Mouse (Mus musculus): Measurements from ENCODE around the gene Aox2. TPM values are rescaled to one million over a fixed set of nuclear protein-coding genes. Genes with fewer than 3 reads are reported as not detected.

Gene Aox2
- polyA plus RNA-seq, 1 experiment from 2014 or later, result 0.04 TPM

DNA sequence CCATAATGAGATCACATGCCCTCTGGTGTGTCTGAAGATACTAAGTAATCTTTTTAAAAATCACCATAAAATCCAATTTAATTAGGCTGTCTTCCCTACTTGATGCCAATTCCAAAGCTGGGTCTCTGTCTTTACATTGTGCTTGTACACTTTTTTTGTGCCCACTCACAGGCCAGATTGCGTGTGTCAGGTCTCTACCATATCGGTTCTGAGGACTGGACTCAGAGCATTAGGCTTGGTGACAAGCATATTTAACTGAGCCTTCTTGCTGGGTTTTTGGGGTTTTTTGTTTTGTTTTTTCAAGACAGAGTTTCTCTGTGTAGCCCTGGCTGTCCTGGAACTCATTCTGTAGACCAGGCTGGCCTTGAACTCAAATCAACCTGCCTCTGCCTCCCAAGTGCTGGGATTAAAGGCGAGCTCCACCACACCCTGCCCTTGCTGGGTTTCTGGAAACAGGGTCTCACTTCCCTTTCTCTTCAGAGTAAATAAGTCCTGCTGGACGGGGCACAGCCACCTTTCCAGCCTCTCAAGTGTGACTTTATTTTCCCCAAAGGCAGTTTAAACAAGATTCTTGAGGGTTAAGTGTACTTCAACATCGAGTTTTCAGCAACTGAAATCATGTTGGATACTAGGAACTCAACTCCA lies 131.5 kb downstream of the Aox2 start:
- Histone ChIP-seq H3K4me2 (no peak overlapping the region), H3K27me3 (no peaks in the 10 kb centered on the region), H3K27ac (no peak overlapping the region), H3K9ac (no peak overlapping the region), H3K36me3 (peaks cover 70% of the 10 kb centered on the region), H3K4me3 (no peak overlapping the region), H3K4me1 (no peaks in the 10 kb centered on the region), H3K9me3 (no peaks in the 10 kb centered on the region)
- 67% methylated on average over 5 of the region's 5 CpGs for WGBS
- ATAC-seq (ENCODE audit: borderline replicate concordance, extremely low read depth, low FRiP score, low TSS enrichment), result no peak

DNA sequence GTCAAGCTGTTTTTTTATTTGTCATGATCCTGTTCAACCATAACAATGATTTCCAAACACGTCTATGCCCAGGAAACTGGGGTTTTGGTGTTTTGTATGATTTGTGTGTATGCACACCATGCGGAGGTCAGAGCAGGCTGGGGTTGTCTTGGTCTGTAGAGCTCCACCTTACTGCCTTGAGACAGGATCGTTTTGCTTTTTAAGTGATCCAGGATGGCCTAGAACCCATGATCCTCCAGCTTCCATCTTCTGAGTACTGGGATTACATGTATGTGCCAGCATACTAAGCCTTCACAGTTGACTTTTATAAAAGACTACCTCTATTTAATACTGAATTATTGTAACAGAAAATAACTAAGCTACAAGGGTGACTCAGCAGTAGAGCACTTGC lies 132.1 kb downstream of the Aox2 start:
- no peak for ATAC-seq (ENCODE audit: borderline replicate concordance, extremely low read depth, low FRiP score, low TSS enrichment)
- 63% methylated on average over 3 of the region's 3 CpGs for WGBS
- Histone ChIP-seq H3K4me2 (no peak overlapping the region), H3K4me1 (no peaks in the 10 kb centered on the region), H3K9me3 (no peaks in the 10 kb centered on the region), H3K9ac (no peak overlapping the region), H3K4me3 (no peak overlapping the region), H3K27ac (no peak overlapping the region), H3K27me3 (no peaks in the 10 kb centered on the region), H3K36me3 (peaks cover 74% of the 10 kb centered on the region)

DNA sequence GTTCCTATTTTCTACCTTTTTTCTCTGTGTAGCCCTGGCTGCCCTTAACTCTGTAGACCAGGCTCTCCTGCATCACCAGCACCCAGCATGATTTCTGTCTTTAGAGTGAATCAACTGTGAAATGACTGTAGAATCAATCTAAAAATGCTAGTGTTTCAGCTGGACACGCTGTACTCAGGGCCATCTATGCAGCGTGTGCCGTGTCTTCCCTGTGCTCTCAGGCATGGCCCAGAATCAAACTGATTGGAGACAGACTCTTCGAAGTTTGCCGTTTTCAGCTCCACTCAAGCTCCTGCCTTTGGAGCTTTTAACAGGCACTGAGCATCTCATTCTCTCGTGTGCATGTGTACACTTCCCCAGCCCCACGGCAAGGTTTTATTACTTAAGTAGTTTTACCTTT lies 132.7 kb downstream of the Aox2 start:
- H3K4me2 ChIP-seq, result no peak overlapping the region
- peaks cover 75% of the 10 kb centered on the region for H3K36me3 ChIP-seq
- no peak overlapping the region for H3K9ac ChIP-seq
- 83% methylated on average over 7 of the region's 7 CpGs for WGBS
- H3K4me3 ChIP-seq, result no peak overlapping the region
- H3K4me1 ChIP-seq, result no peaks in the 10 kb centered on the region
- no peak for ATAC-seq (ENCODE audit: borderline replicate concordance, extremely low read depth, low FRiP score, low TSS enrichment)
- H3K9me3 ChIP-seq, result no peaks in the 10 kb centered on the region
- no peaks in the 10 kb centered on the region for H3K27me3 ChIP-seq
- no peak overlapping the region for H3K27ac ChIP-seq

DNA sequence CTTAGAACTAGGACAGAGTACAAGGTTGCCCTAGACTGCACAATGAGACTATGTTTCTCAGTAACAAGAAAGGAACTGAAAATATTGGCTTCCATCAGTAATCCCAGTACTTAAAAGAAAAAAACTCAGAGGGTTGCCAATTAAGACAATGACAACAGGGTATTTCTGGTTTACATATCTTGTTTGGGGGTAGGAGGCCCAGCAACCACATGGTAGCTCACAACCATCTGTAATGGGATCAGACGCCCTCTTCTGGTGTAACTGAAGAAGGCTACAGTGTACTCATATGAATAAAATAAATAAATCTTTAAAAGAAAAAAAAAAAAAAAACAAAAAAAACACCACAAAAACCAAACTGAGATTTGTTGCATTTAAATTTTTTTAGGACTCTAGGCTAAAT lies 137.3 kb downstream of the Aox2 start:
- no peaks in the 10 kb centered on the region for H3K9me3 ChIP-seq
- no peak overlapping the region for H3K4me2 ChIP-seq
- WGBS, result 18% methylated on average over 1 of the region's 1 CpGs
- H3K4me3 ChIP-seq, result no peak overlapping the region
- no peaks in the 10 kb centered on the region for H3K27me3 ChIP-seq
- H3K27ac ChIP-seq, result no peak overlapping the region
- H3K36me3 ChIP-seq, result peaks cover 91% of the 10 kb centered on the region
- ATAC-seq (ENCODE audit: borderline replicate concordance, extremely low read depth, low FRiP score, low TSS enrichment), result no peak
- no peak overlapping the region for H3K9ac ChIP-seq
- H3K4me1 ChIP-seq, result 0 out of 2 replicates have a peak, but pooled peaks cover 3% of the 10 kb centered on the region

DNA sequence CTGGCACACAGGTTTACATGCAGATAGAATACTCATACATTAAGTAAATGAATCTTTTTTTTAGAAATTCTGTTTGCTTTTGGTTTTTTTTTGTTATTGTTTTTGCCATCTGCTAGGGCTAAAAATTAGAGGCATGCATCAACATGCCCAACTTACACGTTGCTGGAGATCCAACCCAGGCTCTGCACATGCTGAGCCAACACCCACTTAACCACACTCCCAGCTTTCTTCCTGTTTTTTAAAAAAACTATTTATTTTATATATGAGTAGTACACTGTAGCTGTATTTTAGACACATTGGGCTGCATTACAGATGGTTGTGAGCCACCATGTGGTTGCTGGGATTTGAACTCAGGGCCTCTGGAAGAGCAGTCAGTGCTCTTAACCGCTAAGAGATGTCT lies 137.9 kb downstream of the Aox2 start:
- Histone ChIP-seq H3K4me1 (peaks cover 5% of the 10 kb centered on the region), H3K27ac (no peak overlapping the region), H3K36me3 (peaks cover 87% of the 10 kb centered on the region), H3K4me3 (no peak overlapping the region), H3K4me2 (no peak overlapping the region), H3K9me3 (no peaks in the 10 kb centered on the region), H3K9ac (no peak overlapping the region), H3K27me3 (no peaks in the 10 kb centered on the region)
- 86% methylated on average over 2 of the region's 2 CpGs for WGBS
- no peak for ATAC-seq (ENCODE audit: borderline replicate concordance, extremely low read depth, low FRiP score, low TSS enrichment)

DNA sequence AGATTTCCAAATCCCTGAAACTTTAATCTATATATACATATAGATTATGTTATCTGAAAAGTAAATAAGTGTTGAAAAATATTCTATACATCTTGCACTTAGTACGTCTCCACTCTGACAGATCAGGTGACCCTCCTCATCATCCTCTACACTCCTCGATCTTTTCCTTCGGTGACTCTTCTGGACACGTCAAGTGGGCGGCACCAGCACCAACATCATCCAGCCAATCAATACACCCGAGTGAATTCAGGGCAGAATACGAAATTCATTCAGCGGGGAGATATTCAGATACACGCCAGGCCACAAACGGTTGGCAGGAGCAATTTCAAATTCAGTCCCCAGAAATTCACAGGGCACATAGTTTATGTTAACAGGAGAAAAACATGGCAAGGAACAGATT lies 141.9 kb downstream of the Aox2 start:
- peaks cover 60% of the 10 kb centered on the region for H3K36me3 ChIP-seq
- no peaks in the 10 kb centered on the region for H3K27me3 ChIP-seq
- no peak overlapping the region for H3K9ac ChIP-seq
- H3K27ac ChIP-seq, result no peak overlapping the region
- H3K4me2 ChIP-seq, result no peak overlapping the region
- 74% methylated on average over 10 of the region's 10 CpGs for WGBS
- no peaks in the 10 kb centered on the region for H3K9me3 ChIP-seq
- no peak overlapping the region for H3K4me3 ChIP-seq
- no peak for ATAC-seq (ENCODE audit: borderline replicate concordance, extremely low read depth, low FRiP score, low TSS enrichment)
- H3K4me1 ChIP-seq, result peaks cover 20% of the 10 kb centered on the region

DNA sequence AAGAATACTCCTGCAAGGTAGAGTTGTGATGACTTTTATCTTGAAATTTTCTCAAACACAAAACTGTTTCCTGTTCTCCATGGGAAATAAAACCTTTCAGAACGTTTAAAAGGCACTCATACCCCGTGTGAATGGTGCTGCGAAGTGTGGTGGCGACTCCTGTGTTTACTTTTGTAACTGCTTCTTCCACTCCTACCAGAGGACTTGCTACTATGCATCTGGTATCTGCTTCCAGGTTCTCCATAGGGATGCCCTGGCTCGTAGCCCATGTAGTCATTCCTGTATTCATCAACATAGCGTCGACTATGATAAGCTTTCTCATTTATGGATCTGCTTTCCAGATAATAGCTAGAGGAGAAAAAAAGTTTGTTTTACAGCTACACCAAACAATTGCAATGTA lies 142.8 kb downstream of the Aox2 start:
- 38% methylated on average over 7 of the region's 7 CpGs for WGBS
- peak overlapping the region; percentile 86; the same call in 1 of the 2 replicates for H3K4me3 ChIP-seq

DNA sequence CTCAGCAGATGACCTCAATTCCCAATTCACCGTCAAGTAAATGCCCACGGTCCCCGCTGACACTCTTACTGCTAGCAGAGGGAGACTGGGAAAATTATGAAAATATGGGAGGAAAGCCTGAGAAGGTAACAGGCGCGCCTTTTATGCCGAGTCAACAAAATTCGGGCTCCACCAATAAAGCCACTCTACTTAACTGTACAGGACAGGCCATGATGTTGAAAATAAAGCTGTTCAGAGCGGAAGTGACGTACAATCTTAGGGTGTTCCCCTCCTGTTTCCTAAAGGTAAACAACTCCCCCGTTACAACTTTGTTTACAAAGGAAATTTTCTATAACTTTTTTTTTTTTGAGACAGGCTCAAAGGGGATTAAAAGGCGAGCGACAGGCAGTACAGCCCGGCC lies 144.8 kb downstream of the Aox2 start:
- WGBS, result 3% methylated on average over 13 of the region's 13 CpGs
- H3K4me1 ChIP-seq, result peaks cover 20% of the 10 kb centered on the region
- H3K9ac ChIP-seq, result peak overlapping the region; percentile 97
- H3K9me3 ChIP-seq, result no peaks in the 10 kb centered on the region
- H3K27me3 ChIP-seq, result no peaks in the 10 kb centered on the region
- H3K27ac ChIP-seq, result peak overlapping the region; percentile 98; the same call in 1 of the 2 replicates
- peak overlapping the region; percentile 79 for H3K4me2 ChIP-seq
- peak overlapping the region; percentile 86 for H3K4me3 ChIP-seq
- H3K36me3 ChIP-seq, result peaks cover 34% of the 10 kb centered on the region
- ATAC-seq (ENCODE audit: borderline replicate concordance, extremely low read depth, low FRiP score, low TSS enrichment), result peak; percentile 62; the same call in 1 of the 2 replicates

More for the DNA sequence above, 142.8 kb downstream of the Aox2 start:
- H3K9me3 ChIP-seq, result no peaks in the 10 kb centered on the region
- H3K4me2 ChIP-seq, result peak overlapping the region; percentile 79
- H3K27ac ChIP-seq, result no peak overlapping the region
- no peak overlapping the region for H3K9ac ChIP-seq
- no peak for ATAC-seq (ENCODE audit: borderline replicate concordance, extremely low read depth, low FRiP score, low TSS enrichment)
- H3K36me3 ChIP-seq, result peaks cover 51% of the 10 kb centered on the region
- H3K4me1 ChIP-seq, result peaks cover 20% of the 10 kb centered on the region
- H3K27me3 ChIP-seq, result no peaks in the 10 kb centered on the region

DNA sequence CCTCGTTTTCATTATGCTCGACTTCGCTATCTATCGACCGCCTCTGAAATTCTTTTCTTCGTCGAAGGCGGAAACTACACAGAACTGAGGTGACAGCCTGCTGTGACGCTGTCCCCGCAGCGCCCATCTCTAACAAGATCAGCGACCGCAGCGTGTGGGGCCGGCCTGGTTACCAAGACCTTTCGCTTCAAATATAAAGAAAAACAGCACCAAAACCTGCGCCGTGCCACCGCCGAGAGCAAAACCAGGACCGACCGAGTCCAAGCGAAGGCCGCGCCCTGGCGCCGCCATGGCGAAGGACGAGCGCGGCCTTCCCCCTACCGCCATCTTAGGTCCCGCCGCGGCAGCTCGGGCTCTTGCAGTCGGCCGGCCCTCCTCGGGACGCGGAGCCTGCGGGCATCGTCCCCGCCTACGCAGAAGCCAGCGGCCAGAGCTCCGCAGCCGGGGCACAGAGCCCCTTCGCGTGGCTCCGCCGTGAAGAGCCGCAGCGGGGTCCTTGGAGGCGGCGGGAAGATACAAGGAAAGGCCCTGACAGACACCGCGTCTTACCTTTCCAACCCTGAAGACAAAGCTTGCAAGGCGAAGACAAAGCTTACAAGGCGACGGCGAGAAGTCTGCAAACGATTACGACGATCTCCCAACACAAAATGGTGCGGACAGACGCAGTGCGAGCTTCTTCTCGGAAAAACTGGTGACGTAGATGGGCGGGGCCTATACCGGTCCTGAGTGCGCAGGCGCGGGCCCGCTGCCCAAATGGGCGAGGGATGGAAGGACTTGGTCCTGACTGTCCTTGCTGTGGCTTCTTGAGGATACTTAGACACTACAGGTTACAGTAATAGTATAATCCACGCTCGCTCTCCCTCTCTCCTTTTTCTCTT lies 145.5 kb downstream of the Aox2 start, which contains the start of gene Clk1:
TSS of gene Clk1 (minus strand) at position 696 of the 878 bp plus-strand sequence.
- Histone ChIP-seq H3K36me3 (peaks cover 26% of the 10 kb centered on the region), H3K27ac (peak within 1 kb of the TSS; percentile 98), H3K9me3 (no peaks in the 10 kb centered on the region), H3K27me3 (no peaks in the 10 kb centered on the region), H3K4me2 (peak within 1 kb of the TSS; percentile 79), H3K4me3 (peak within 1 kb of the TSS; percentile 86), H3K4me1 (peaks cover 20% of the 10 kb centered on the region), H3K9ac (peak within 1 kb of the TSS; percentile 97)
- ATAC-seq (ENCODE audit: borderline replicate concordance, extremely low read depth, low FRiP score, low TSS enrichment), result peak; percentile 95
- under 1% methylated on average over 79 of the region's 79 CpGs for WGBS

DNA sequence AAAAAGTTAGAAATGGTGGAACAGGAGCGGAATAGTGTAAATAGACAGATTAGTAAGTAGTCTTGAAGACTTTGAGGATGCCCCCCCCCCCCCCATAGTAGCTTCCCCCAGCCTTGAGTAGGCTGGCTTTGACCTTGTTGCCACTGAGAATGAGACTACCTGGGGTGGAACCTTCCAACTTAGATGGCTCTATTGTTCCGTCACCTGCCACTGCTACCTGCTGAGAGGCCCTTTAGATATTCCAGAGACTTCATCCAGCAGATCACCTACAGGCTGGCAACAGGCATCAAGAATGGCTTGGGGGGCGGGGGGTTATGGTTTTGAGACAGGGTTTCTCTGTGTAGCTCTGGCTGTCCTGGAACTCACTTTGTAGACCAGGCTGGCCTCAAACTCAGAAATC lies 146.4 kb downstream of the Aox2 start:
- Histone ChIP-seq H3K4me1 (peaks cover 20% of the 10 kb centered on the region), H3K9ac (no peak overlapping the region), H3K27me3 (no peaks in the 10 kb centered on the region), H3K9me3 (no peaks in the 10 kb centered on the region), H3K27ac (no peak overlapping the region), H3K36me3 (peaks cover 18% of the 10 kb centered on the region), H3K4me2 (no peak overlapping the region), H3K4me3 (no peak overlapping the region)
- ATAC-seq (ENCODE audit: borderline replicate concordance, extremely low read depth, low FRiP score, low TSS enrichment), result no peak
- 86% methylated on average over 3 of the region's 3 CpGs for WGBS

Data from lung, embryonic 15.5 days (tissue).